Mouse (Mus musculus): ENCODE data around the gene Dip2c. TPM values are rescaled to one million over a fixed set of nuclear protein-coding genes. Genes with fewer than 3 reads are reported as not detected.

Gene Dip2c
- polyA plus RNA-seq, 1 experiment from 2014 or later, result 22.1 TPM

DNA sequence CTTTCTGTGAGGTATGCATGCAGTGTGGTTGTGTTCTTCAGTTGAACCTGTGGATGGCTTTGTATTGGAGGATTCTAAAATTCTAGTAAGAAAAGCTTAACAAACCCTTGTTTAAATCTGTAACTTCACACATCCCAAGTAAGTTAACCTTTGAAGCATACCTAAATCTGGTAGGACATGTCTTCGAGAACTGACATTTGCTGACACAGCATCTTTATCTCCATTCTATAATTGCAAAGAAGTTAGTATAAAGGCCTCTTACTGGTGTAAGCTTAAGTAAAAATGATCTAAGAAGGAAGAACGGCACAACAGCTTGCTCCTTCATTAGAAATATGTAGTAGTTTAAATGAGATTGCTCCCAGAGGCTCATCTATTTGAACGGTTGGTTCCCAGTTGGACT, 71.1 kb downstream of the Dip2c start:
- 95% methylated on average over 3 of the region's 3 CpGs for WGBS
- Histone ChIP-seq H3K4me1 (ENCODE audit: control insufficient read depth, insufficient read depth, low read length) (no peaks in the 10 kb centered on the region), H3K9me3 (ENCODE audit: control insufficient read depth, low read length) (no peaks in the 10 kb centered on the region), H3K9ac (replicated peaks; ENCODE audit: low read length) (no peak overlapping the region), H3K4me3 (replicated peaks; ENCODE audit: low read depth, low read length) (no peak overlapping the region), H3K27me3 (ENCODE audit: control insufficient read depth, insufficient read depth, low read length) (no peaks in the 10 kb centered on the region), H3K4me2 (ENCODE audit: low read length) (no peak overlapping the region), H3K27ac (replicated peaks; ENCODE audit: low read depth, low read length) (no peak overlapping the region), H3K36me3 (ENCODE audit: control insufficient read depth, insufficient read depth, low read length) (no peaks in the 10 kb centered on the region)
- ATAC-seq (ENCODE audit: low FRiP score, low TSS enrichment) (no peak), DNase-seq (no peak)

DNA sequence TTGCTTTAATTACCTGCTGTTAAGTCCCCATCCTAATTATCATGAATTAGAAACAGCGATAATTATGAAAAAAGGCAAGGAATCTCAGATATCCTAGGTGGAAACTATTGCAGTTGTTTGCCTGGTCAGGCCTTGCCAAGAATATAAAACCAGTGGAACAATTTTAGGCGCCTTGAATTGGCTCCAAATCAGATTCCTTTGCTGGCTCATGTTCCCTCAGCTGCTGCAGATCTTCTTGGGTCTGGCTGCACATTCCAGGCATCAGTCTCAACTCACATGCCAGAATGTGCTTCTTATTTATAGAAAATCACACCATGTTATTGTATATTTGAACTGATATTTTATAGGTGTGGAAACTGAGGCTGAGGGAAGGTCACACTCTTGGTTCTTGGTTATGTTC, 74.3 kb downstream of the Dip2c start:
- H3K4me3 ChIP-seq (replicated peaks; ENCODE audit: low read depth, low read length), result no peak overlapping the region
- 90% methylated on average over 2 of the region's 2 CpGs for WGBS
- H3K9ac ChIP-seq (replicated peaks; ENCODE audit: low read length), result no peak overlapping the region
- H3K4me1 ChIP-seq (ENCODE audit: control insufficient read depth, insufficient read depth, low read length), result peaks cover 7% of the 10 kb centered on the region; the same call in 1 of the 2 replicates
- H3K27ac ChIP-seq (replicated peaks; ENCODE audit: low read depth, low read length), result no peak overlapping the region
- H3K9me3 ChIP-seq (ENCODE audit: control insufficient read depth, low read length), result no peaks in the 10 kb centered on the region
- DNase-seq (no peak), ATAC-seq (ENCODE audit: low FRiP score, low TSS enrichment) (no peak)
- H3K36me3 ChIP-seq (ENCODE audit: control insufficient read depth, insufficient read depth, low read length), result no peaks in the 10 kb centered on the region
- no peak overlapping the region for H3K4me2 ChIP-seq (ENCODE audit: low read length)
- H3K27me3 ChIP-seq (ENCODE audit: control insufficient read depth, insufficient read depth, low read length), result no peaks in the 10 kb centered on the region

DNA sequence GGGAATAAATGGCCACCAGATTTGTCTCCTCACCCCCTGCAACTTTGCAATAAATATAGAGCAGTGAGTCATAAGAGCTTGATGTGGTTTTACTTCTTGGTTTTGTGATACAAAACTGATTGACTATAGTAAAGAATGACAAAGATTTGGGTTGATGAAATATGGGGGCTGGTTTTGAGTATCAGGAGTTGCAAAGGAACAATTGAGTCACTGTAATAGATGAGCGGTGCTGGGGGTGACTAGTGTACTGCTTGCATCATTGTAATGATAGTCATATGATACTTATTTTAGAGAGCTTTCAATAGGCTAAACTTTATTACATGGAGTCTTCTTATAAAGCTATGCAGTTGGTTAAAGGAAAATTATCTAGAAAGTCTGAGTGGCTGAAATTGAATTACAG, 77.6 kb downstream of the Dip2c start:
- no peak overlapping the region for H3K4me3 ChIP-seq (replicated peaks; ENCODE audit: low read depth, low read length)
- DNase-seq, result no peak
- H3K9me3 ChIP-seq (ENCODE audit: control insufficient read depth, low read length), result no peaks in the 10 kb centered on the region
- no peak overlapping the region for H3K9ac ChIP-seq (replicated peaks; ENCODE audit: low read length)
- H3K27me3 ChIP-seq (ENCODE audit: control insufficient read depth, insufficient read depth, low read length), result no peaks in the 10 kb centered on the region
- peaks cover 7% of the 10 kb centered on the region; the same call in 1 of the 2 replicates for H3K4me1 ChIP-seq (ENCODE audit: control insufficient read depth, insufficient read depth, low read length)
- ATAC-seq (ENCODE audit: low FRiP score, low TSS enrichment), result no peak
- H3K36me3 ChIP-seq (ENCODE audit: control insufficient read depth, insufficient read depth, low read length), result no peaks in the 10 kb centered on the region
- 91% methylated on average over 1 of the region's 1 CpGs for WGBS
- H3K27ac ChIP-seq (replicated peaks; ENCODE audit: low read depth, low read length), result no peak overlapping the region
- no peak overlapping the region for H3K4me2 ChIP-seq (ENCODE audit: low read length)

DNA sequence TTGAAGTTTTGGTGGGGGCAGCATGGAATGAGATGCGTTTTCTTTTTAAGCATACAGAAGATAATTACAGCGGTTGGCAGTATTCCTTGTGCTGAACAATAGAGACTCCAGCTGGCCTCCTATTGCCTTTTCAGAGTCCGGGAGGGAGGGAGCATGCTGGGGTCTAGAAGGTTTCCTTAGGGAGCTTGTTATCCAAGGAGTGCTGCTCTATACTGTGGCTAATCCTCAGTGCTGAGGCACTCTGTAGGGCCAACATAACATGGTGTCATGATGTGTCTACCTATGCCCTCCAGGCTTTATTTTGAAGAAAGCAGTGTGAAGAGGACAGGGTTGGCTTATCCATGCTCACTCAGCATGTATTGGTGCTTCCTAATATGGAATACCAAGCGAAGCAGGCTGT, 79.0 kb downstream of the Dip2c start:
- peak overlapping the region; percentile 46; the same call in 1 of the 2 replicates for H3K27ac ChIP-seq (replicated peaks; ENCODE audit: low read depth, low read length)
- no peaks in the 10 kb centered on the region for H3K9me3 ChIP-seq (ENCODE audit: control insufficient read depth, low read length)
- ATAC-seq (ENCODE audit: low FRiP score, low TSS enrichment), result peak; percentile 71; the same call in 1 of the 2 replicates
- H3K4me1 ChIP-seq (ENCODE audit: control insufficient read depth, insufficient read depth, low read length), result peaks cover 7% of the 10 kb centered on the region; the same call in 1 of the 2 replicates
- peak; percentile 60 for DNase-seq
- no peaks in the 10 kb centered on the region for H3K36me3 ChIP-seq (ENCODE audit: control insufficient read depth, insufficient read depth, low read length)
- H3K27me3 ChIP-seq (ENCODE audit: control insufficient read depth, insufficient read depth, low read length), result no peaks in the 10 kb centered on the region
- H3K4me3 ChIP-seq (replicated peaks; ENCODE audit: low read depth, low read length), result no peak overlapping the region
- no peak overlapping the region for H3K9ac ChIP-seq (replicated peaks; ENCODE audit: low read length)
- 20% methylated on average over 4 of the region's 4 CpGs for WGBS
- H3K4me2 ChIP-seq (ENCODE audit: low read length), result no peak overlapping the region

DNA sequence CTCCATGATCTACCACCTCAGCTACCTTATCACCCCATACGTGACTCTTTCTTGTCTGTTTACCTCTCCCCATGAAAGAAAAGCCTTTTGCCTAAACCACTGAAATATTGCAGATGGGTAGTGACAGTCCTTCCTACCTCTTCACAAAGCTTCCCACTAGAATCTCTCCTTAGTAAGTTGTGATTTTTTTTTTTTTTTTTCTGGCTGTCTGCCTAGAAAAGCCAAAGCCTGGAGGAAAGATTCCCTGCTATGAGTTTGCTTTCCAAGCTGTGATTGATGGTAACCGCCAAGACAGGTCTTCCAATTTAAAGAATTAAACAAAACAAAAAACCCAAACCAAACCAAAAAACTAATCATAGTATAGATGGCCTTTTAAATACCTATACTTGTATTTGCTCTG, 85.1 kb downstream of the Dip2c start:
- ATAC-seq (ENCODE audit: low FRiP score, low TSS enrichment) (no peak), DNase-seq (no peak)
- Histone ChIP-seq H3K4me3 (replicated peaks; ENCODE audit: low read depth, low read length) (no peak overlapping the region), H3K4me1 (ENCODE audit: control insufficient read depth, insufficient read depth, low read length) (no peaks in the 10 kb centered on the region), H3K9ac (replicated peaks; ENCODE audit: low read length) (no peak overlapping the region), H3K27me3 (ENCODE audit: control insufficient read depth, insufficient read depth, low read length) (no peaks in the 10 kb centered on the region), H3K36me3 (ENCODE audit: control insufficient read depth, insufficient read depth, low read length) (no peaks in the 10 kb centered on the region), H3K27ac (replicated peaks; ENCODE audit: low read depth, low read length) (no peak overlapping the region), H3K9me3 (ENCODE audit: control insufficient read depth, low read length) (no peaks in the 10 kb centered on the region), H3K4me2 (ENCODE audit: low read length) (no peak overlapping the region)
- 88% methylated on average over 2 of the region's 2 CpGs for WGBS

DNA sequence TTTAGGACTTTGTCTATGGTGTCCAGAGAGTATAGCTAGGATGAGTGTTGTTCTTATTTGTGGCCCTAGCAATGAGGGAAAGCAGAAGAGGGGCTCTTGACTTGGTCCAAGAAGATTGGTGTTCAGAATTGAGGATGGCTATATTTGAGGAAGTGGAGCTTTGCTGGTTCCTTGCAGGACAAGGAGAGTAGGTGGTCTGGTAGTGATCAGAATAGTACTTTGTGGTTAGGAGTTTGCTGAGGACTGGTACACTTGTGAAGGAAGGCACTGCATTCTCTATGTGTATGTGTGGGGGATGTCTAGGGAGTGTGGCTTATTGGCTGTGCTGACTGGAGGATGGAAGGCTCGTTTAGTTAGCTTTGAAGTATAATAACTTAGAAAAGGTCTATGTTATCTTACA, 95.1 kb downstream of the Dip2c start:
- Histone ChIP-seq H3K4me3 (replicated peaks; ENCODE audit: low read depth, low read length) (no peak overlapping the region), H3K4me1 (ENCODE audit: control insufficient read depth, insufficient read depth, low read length) (no peaks in the 10 kb centered on the region; the same call in 1 of the 2 replicates), H3K27me3 (ENCODE audit: control insufficient read depth, insufficient read depth, low read length) (no peaks in the 10 kb centered on the region), H3K9me3 (ENCODE audit: control insufficient read depth, low read length) (no peaks in the 10 kb centered on the region), H3K36me3 (ENCODE audit: control insufficient read depth, insufficient read depth, low read length) (no peaks in the 10 kb centered on the region), H3K4me2 (ENCODE audit: low read length) (no peak overlapping the region), H3K27ac (replicated peaks; ENCODE audit: low read depth, low read length) (no peak overlapping the region), H3K9ac (replicated peaks; ENCODE audit: low read length) (no peak overlapping the region)
- DNase-seq (no peak), ATAC-seq (ENCODE audit: low FRiP score, low TSS enrichment) (no peak)
- WGBS, result 95% methylated on average over 1 of the region's 1 CpGs

DNA sequence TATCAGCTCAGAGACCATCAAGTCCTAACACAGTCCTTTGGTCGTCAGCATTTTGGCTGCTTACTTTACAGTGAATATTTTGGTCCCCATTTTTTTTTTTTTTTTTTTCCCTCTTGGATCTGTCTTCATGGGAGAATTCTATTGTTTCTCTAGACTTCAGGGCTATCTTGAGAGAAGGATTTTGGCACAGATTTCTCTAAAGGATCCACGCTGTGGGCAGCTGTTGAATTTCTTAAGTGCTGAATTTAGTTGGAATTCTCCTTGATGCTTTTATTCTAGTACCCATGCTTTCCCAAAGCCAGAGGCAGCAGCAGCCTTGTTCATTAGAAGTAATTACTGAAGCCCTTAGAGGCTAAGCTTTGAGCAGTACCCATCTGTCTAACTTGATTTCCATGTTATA, 100.8 kb downstream of the Dip2c start:
- 87% methylated on average over 2 of the region's 2 CpGs for WGBS
- no peak for ATAC-seq (ENCODE audit: low FRiP score, low TSS enrichment)
- Histone ChIP-seq H3K9ac (replicated peaks; ENCODE audit: low read length) (no peak overlapping the region), H3K27me3 (ENCODE audit: control insufficient read depth, insufficient read depth, low read length) (no peaks in the 10 kb centered on the region), H3K4me3 (replicated peaks; ENCODE audit: low read depth, low read length) (no peak overlapping the region), H3K9me3 (ENCODE audit: control insufficient read depth, low read length) (0 out of 2 replicates have a peak, but pooled peaks cover 4% of the 10 kb centered on the region), H3K27ac (replicated peaks; ENCODE audit: low read depth, low read length) (no peak overlapping the region), H3K4me1 (ENCODE audit: control insufficient read depth, insufficient read depth, low read length) (no peaks in the 10 kb centered on the region), H3K36me3 (ENCODE audit: control insufficient read depth, insufficient read depth, low read length) (no peaks in the 10 kb centered on the region), H3K4me2 (ENCODE audit: low read length) (no peak overlapping the region)
- no peak for DNase-seq

DNA sequence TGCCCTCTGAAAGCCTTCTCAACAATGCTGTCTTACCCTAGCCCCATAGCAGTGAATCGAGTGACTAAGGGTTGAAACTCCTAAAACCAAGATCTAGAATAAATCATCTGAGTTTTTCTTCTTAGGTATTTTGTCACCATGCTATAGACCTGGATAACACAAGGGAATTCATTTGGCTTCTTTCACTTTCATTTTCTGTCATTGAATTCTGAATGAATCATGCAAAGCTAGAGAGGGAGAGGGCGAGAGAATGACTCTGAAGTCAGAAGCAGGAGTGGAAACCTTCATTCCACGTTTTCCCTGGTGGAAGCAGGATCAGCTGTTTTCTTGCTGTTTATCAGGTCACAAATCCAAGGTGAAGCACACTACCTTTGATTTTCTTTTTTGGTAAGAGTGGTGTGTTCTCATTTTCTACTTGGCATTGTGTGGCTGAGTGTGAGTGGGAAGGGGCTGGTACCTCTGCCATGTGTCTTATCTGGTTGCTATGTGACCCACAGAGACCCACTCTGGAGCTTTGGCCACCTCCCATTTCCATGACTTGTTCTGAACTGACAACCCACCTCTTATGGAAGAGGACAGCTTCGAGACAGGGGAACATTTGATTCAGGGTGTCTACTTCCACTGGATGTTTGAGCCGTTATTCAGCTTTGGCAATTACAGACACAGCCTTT, 104.5 kb downstream of the Dip2c start:
- Histone ChIP-seq H3K27me3 (ENCODE audit: control insufficient read depth, insufficient read depth, low read length) (no peaks in the 10 kb centered on the region), H3K4me2 (ENCODE audit: low read length) (no peak overlapping the region), H3K4me1 (ENCODE audit: control insufficient read depth, insufficient read depth, low read length) (no peaks in the 10 kb centered on the region), H3K9ac (replicated peaks; ENCODE audit: low read length) (no peak overlapping the region), H3K4me3 (replicated peaks; ENCODE audit: low read depth, low read length) (no peak overlapping the region), H3K9me3 (ENCODE audit: control insufficient read depth, low read length) (0 out of 2 replicates have a peak, but pooled peaks cover 4% of the 10 kb centered on the region), H3K36me3 (ENCODE audit: control insufficient read depth, insufficient read depth, low read length) (no peaks in the 10 kb centered on the region), H3K27ac (replicated peaks; ENCODE audit: low read depth, low read length) (no peak overlapping the region)
- DNase-seq (no peak), ATAC-seq (ENCODE audit: low FRiP score, low TSS enrichment) (no peak)
- WGBS, result 90% methylated on average over 5 of the region's 5 CpGs

DNA sequence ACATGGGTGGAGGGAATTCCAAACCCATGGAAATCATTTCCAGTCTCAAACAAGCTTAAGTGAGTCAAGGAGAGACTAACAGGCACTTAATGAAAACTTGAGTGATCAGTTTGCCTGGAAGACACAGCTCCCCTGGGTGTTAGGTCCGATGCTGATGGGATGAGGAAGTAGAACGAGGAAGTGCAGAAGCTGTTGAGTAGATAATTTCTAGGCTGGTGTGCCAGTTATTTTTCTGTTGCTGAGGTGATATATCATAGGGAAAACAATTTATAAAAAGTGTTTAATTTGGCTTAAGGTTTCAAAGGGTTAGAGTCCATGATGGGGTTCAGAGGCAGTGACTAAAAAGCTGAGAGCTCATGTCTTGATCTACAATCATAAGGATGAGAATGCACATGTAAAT, 111.7 kb downstream of the Dip2c start:
- Histone ChIP-seq H3K4me2 (ENCODE audit: low read length) (no peak overlapping the region), H3K36me3 (ENCODE audit: control insufficient read depth, insufficient read depth, low read length) (no peaks in the 10 kb centered on the region), H3K9ac (replicated peaks; ENCODE audit: low read length) (no peak overlapping the region), H3K27me3 (ENCODE audit: control insufficient read depth, insufficient read depth, low read length) (no peaks in the 10 kb centered on the region), H3K4me3 (replicated peaks; ENCODE audit: low read depth, low read length) (no peak overlapping the region), H3K4me1 (ENCODE audit: control insufficient read depth, insufficient read depth, low read length) (0 out of 2 replicates have a peak, but pooled peaks cover 4% of the 10 kb centered on the region), H3K27ac (replicated peaks; ENCODE audit: low read depth, low read length) (no peak overlapping the region), H3K9me3 (ENCODE audit: control insufficient read depth, low read length) (no peaks in the 10 kb centered on the region; the same call in 1 of the 2 replicates)
- no peak for DNase-seq
- no peak for ATAC-seq (ENCODE audit: low FRiP score, low TSS enrichment)
- WGBS, result 90% methylated on average over 2 of the region's 2 CpGs

Measured in midbrain, embryonic 14.5 days (tissue).